Mouse (Mus musculus): Measurements from ENCODE around the gene Atxn1.

DNA sequence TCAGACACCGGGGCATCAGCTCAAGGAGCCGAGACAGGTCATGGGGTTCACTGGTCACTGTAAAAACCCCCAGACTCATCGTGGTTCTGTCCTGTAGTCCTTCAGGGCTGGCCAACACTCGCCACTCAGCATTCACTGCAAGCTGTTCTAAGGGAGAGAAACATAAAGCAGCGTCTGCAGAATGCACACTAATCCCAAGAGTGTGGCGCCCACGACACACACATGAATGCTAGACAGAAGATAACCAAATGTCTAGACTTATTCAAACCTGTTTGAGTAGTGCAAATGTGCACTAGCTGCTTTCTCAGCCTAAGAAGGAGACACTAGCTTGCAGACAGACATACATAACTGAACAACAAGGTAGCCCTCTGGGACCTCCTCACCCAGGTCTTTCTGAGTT lies 321.9 kb downstream of the Atxn1 start:
- no peak for TF ChIP-seq CTCF (IDR thresholded peaks at IDR 0.05; ENCODE audit: insufficient read depth, low read depth, low read length)
- no peak for TF ChIP-seq POLR2A (IDR thresholded peaks at IDR 0.05; ENCODE audit: insufficient read depth, low read depth, low read length)

Data from olfactory bulb, adult 2 months (tissue).